Mouse (Mus musculus): ENCODE data around the gene Mfsd9.

The Mfsd9 gene

DNA sequence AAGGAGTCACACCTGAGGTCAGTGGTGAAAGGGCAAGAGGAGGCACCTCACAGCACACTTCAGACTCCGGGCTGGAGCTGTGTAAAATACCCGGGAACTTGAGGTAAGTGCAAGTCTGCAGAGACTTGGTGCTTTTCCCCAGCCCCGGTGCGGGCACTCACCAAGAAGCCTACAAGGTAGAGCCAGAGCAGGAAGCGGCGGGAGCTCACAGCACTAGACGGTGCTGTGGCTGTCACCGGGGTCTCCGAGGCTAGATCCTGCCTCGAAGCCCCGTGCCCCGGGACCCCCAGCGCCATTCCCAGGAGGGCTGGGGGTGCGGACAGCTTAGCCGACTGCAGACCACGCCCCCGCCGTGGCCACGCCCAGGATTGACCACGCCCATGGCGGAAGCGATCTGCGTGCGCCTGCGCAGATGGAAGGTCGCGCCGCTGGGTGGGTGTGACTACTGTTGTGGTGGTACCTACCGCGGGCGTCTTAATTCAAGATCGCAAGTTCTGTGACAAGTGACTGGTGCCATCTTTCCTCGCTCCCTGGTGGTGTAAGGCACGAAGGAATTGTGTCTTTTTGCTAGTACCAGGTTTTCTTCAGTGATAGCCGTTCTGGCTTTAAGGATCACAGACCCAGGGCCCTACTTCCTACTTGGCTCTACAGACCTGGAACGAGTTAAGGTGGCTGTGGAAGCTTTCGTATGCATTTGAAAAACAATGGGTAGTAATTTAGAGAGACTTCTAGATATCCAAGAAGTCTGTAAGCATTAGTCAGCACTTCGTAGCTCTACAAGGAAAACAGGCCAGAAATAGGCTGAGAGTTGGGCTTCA, at the start of gene Mfsd9:
Gene Mfsd9 (minus strand): TSS at position 364 of the 818 bp plus-strand sequence.
- peak; percentile 91 to 92 for DNase-seq

DNA sequence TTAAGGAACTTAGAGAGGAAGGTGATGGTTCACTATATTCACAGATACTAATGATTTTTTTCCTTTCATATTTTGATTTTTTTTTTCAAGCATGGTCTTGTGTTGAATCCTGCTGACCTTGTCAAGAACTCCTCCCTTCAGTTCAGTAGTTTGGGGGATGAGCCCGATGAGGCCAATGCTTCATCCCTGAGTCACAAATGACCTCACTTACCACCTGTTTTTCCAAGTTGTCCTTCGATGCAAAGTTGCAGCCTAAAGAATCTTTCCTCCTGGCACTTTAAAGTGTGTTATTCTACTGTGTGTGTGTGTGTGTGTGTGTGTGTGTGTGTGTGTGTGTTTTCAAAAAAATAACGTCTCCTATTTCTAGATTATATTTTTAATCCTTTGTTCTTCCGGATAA, 45.0 kb upstream of the Mfsd9 start:
- DNase-seq, result no peak

DNA sequence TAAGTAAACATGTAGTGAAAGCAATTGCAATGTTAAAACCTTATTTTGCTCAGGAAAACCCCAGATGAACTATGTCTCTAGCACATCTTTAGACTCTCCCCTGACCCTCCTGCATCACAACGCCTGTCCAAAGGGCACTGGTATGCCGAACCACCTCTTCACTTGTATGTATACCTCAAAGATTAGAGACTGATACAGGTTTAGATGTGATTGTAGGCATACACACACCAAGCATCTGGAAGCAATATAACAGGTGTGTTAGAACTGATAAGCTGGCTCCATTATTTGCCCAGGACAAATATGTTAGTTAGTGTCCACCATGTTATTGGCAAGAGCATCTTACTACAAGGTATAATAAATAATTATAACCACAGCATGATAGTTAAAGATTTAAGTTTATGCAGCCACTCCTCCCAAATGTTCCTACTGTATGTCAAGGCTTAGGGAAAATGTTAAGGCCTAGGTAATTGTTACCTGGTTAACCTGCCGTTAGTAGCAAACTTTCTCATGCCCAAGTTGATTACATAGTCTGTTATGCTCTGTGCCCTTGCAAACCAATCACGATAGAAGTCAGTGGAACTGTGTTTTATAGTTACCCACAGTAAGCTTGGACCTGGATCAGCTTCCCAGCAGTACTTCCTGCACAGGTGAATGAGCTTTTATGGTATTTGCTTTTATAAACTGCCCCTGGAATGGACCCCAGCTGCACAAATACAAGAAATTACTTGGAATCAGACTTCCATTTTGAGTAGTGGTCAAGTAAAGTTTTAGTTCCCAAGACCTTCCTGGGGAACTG, 40.4 kb upstream of the Mfsd9 start:
- DNase-seq, result no peak

DNA sequence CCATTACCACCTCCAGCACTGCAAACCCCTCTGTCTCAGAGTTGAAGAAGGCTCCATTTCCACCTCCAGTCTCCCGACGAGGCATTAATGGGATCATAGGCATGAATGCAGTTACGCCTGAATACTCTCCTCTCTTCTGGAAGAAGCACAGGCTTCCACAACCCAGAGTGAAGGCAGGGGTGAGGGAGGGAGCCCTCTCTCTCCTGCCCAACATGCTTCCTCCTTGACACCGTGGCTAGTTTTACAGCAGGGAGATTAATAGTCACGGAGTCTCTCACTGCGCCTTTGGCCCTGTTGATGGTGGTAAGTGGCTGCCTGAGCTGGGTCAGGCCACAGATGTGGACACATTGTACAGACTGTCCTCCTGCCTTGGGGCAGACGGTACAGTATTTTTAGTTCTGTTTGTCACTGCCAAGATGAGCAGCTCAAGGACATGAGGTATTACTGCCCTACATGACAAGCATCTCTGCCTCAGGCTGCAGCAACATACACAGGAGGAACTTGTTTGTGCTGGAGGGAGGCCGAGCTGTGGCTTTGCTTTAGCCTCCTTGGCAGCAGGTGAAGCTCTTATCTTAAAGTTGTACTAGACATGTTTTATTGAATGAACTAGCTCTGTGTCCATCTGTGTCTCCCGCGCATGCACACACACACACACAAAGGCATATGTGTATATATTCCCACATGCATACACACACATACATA, 38.9 kb upstream of the Mfsd9 start:
- no peak for DNase-seq

DNA sequence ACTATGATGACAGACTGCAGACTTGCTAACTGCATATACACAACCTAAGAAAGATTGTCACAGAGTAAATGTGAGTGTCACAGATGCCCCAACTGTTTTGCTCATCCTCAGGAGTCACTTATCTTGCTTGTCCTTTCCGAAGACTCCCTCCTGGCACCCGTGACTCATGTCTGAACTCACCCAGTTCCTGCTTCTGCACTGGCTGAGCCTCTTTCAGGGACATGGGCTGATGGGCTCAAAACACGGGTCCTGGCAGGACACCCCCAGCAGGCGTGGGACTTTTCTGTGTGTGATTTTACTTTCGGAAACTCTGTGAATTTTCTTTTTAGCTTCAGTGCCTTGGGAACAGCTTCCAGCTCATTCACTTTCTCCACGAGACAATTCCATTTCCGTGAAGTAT, 35.3 kb upstream of the Mfsd9 start:
- DNase-seq, result no peak

DNA sequence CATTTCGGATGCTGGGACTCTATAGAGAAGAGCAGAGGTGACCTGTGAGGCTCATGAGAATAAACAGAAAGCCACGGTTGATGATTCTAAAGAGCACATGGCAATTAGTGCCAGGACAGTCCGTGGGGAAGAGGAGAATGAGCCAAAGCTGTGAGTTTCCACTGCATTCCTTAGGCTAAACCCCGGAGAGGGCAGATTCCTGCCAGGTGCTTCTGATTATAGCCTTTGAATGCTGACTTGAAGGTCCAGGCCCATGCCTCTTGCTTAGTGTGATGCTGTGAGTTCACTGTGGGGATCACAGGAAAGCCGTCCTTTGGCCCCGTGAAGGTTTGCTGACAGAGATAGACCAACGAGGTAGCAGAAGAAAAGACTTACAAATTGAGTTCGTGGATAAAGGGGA, 34.4 kb upstream of the Mfsd9 start:
- no peak for DNase-seq

DNA sequence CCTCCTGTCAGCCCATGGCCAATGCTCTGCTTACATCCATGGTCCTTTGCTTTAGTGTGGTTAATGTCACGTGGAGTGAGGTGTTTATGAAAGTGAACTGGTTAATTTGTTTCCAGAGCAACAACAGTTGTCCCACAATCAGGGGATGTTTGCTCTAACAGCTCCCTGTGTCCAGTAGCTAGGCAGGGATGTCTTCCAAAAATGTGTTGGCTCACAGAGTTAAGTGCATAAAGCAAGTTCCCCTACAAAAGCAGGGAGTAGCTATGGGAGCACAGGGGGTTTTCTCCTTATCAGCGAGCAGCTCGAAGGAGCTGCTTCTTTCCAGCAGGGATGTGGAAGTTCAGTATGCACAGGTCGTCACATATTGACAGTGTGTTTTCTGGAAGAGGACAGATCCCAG, 34.0 kb upstream of the Mfsd9 start:
- DNase-seq, result no peak

DNA sequence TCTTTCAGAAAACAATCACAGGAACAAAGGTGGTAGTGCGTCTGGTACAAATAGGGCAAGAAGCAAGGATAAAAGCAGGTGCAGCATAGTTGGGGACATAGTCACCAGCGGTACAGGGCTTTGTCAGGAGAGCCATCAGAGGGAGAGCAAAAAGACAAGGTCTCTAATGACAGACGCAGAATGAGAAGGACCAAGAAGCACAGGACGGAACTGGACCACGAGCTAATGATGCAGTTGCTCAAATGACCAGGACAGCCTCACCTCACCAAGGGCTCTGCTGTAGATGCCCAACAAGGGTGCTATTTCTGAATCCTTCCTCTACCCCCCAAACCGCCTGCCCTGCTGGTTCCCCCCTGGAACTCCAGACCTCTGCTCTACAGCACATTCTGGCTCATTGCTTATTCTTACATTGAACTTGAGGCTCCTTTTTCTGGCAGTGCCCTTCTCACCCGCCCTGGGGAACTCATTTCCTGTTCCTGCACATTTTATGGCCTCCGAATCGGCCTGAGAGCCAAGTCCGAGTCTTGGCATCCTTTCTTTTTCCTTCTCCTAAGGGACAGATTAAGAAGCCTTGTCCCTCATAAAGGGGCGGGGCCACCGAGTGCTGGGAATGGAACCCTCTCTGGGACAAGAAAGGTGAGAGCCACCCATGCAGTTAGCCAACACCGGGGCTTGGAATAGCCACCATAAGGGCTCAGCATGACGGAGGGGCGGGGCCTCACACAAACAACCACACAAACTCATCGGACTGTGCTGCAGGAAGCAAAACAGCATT, 24.8 kb upstream of the Mfsd9 start:
- DNase-seq, result no peak

DNA sequence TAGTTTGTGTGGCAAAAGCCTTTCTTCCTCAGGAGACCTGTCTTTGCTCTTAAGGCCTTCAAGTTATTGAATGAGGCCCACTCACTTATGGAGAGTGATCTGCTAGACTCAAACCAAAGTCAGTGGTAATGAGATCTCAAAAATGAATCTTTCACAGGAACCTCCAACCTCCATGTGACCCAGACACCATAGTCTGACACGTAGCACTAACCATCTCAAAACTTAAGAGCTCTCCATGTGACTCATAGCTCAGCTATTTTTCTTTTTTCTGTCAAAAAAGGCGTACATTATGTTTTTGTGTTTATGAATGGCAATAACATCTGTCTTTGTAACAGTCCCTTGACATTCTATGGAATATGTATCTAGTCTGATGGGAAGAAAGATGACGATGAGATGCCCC, 18.2 kb upstream of the Mfsd9 start:
- no peak for DNase-seq

DNA sequence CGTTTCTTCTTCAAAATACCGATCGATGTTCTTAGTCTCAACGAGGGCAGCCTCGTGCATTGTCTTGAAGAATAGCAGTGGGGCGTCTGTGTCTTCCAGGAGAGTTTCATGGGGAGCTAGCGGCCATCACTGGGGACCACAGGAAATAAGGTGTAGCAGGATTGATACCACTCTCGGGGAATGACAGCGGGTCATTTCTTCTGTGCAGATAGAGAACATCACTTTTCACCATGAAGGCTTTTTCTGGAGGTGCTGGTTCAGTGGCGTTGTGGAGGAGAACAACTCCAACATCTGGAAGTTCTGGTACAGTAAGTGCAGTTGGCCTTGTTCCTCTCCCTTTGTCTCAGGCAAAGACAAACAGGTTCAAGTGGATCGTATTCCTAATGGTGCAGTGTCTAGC, 15.4 kb upstream of the Mfsd9 start:
- DNase-seq, result no peak

DNA sequence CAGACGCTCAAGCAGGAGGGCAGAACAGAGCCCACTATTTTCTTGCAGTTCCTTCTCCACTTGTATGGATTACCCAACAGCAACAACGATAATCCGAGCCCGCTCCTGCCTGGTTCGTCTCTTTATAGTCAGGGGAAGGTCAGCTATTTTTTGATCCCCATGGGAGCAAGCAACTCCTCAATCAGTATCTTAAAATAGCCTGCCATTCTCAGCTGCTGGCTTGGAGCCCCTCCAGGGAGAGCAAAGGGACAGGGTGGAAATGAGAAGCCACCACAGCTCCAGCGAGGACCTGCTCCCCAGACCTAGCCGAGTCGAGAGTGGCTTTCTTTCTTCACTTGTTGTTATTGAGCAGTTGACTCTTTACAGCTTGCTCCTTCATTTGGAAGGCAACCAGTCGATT, 14.9 kb upstream of the Mfsd9 start, which contains the start of gene Tmem182:
Gene Tmem182 (plus strand): TSS at position 251 of the 400 bp plus-strand sequence.
- DNase-seq, result peak; percentile 9 to 13

DNA sequence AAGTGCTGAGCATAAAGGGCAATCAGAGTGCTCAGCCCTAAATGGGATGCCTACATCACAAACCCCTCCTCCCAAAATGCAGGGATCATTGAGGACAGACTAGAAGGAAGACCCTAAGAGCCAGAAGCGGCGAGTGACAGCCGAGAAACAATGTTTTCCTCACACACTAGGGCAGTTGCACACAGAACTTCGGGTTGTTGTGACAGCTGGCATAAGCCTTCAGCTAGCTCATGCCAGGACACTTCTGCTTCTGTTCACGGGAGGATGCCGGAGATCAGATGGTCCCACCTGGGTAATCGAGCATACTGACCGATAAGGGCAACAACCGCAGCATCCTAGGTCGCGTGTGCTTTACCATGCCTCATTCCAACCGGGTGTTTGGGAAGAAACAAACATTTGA, 13.6 kb upstream of the Mfsd9 start:
- DNase-seq, result no peak

DNA sequence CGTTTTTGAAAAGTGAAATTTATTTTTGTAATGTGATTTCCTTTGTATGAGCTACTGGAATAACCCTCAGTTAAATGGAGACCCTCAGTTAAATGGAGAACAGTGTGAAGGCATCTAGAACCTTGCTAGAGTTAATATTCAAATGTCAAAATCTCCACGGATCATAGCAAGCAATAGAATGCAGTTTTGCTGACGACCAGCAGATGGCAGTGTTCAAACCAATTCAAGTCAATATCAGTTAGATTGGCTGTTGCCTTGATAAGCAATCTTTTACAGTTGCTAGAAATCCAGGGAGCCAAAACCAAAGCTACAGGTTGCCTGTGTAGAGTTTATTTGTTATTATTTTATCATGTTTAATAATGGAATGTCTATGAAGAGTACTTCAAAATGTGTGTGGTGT, 12.3 kb upstream of the Mfsd9 start:
- DNase-seq, result peak; percentile 71 to 72

DNA sequence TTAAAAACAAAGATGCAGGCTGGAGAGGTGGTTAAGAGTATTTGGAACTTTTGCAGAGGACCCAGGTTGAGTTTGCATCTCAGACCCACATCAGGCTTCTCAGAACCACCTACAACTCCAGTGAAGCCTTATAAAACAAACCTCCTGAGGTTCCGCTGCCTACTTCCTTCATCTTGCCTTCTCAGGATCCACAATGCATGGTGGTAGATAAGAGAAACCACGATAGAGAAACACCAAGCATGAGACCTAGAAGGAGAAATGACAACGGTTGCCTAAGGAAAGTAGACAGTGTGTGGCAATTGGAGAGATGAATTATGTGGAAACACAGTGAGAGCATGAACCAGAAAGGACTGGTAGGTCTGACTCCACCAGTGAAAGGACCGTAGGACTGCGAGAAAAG, 10.4 kb upstream of the Mfsd9 start:
- DNase-seq, result no peak

DNA sequence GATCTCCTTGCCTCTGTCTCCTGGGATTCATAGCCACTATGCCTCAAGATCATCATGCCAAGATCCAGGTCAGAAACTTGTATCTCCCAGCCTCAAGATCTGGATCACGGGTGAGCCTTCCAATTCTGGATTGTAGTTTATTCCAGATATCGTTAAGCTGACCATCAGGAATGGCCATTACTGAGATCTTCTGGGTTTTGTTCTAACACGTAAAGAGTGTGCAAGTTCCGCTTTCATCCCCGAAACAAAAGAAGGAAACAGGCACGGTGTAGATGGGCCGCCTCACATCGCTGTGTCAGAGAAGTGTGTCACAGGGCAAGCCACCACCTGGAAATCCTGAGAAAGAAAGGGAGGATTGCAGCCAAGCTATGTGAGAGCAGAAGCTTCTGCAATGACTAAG, 8.6 kb upstream of the Mfsd9 start:
- DNase-seq, result no peak

DNA sequence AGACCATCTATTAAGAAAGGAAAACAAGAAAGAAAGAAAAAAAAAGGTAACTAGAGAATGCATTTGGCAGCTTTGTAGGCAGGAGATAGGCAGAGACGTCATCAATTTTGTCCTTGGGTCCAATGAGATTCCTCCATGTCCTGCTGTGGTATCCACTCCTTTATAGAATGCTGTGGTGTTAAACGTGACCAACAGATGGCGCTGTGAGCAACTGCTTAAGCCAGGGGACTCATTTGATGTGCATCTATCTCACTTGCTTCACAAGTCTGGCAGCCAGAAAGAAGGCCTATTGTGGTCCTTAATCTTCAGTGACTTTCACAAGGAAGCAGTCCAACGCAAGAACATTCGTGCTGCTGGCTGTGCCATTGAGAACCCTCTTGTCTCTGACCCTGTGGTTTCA, 6.9 kb upstream of the Mfsd9 start:
- DNase-seq, result peak; percentile 60 to 80

DNA sequence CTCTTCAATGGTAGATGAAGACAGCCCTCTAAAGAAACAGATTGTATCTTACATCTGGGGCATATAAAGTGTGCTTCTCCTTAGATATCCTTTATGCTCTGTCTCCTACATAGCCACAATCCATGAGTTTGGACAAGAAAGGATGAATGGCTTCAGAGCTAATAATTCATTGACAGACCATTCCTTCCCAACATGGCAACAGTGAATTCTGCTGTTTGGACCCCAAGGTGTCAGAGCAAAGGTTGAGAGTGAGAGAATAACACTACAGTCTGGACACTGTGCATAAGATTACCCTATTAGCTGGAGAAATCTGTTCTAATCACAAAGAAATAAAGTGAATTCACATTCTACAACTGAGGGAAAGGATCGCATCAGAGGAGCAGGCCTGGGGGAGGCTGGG, 5.0 kb upstream of the Mfsd9 start:
- no peak for DNase-seq

DNA sequence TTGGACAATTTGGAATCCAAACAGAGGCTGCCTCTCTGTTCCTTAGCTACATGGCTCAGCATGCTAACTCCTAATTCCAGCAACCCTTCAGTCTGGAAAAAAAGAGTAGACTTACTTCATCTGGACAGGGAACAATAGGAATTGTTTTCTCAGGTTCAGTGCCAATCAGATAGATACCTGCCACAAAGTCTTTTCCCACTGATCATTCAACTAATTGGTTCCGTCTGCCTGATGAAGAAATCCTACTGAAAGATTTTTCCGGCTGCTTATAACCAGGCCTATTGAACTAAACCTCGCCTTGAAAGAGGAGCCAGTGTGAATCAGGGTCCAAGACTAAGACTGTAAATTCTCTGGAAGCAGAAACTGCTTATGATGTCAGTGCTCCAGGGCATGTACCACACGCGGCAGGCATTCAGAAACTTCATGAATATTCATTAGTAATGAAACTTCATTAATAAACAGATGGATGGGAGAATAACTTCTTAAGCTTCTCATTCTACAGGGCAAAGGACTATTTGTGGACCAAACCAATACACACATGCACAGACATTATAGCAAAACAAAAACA, 737 bp downstream of the Mfsd9 start:
- no peak for DNase-seq

DNA sequence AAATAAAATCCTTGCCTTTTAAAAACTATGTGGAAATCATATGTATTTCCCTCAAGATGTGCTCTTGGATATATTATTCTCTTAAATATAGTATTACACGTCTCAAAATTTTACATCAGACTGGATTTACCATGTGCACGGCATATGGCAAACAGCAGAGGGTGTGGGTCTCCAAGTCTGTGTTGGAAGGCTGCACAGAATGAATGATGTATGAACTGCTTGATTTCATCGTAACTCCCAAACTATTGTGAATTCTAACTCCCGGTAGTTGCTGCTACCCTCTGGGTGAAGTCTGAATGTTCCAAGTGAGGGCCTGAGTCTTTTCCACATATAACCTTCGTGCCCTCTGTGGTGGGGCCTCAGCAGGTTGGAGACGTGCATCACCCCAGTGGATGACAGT, 1.5 kb downstream of the Mfsd9 start:
- DNase-seq, result no peak

DNA sequence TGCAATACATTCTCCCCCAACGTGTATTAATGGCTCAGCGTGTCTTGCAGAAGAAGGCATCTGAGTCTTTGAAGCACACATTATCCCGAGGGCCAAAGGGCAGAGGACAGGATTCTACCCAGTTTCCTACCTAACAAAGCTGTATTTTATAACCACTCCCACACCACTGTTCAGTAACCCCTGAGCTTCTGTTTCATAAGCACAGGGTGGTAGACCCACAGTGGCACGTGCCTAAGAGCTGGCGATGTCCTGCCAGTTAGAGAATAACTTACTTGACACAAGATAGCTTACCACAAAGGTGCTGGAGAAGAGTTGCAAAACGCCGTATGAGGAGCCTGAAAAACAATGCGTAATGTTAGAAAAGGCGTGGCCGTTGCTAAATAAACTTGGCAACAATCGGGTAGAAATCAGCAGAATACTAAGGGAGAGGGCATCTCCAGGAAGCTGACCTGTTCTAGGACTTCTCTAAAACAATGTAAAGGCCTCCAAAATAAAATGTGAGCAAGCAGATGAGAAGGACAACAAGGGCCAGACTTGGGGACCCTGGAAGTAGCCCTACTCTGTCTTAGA, 4.5 kb downstream of the Mfsd9 start:
- DNase-seq, result no peak

DNA sequence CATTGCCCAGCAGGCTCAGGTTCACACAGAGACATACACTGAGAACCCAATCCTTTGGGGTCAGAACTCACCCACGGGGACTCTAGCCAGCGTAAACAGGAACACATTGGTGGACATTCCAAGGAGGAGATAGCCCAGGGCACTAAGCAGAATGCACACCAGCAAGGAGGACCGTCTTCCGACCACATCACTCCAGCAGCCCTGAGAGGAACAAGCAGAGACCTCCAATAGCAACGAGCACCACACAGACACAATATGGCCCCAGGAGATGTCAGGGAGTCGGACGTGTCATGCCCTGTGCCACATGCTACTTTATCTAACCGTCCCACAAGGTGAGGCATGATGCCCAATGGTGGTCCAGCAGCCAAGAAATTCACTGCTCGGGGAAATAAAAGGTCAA, 6.2 kb downstream of the Mfsd9 start:
- no peak for DNase-seq

DNA sequence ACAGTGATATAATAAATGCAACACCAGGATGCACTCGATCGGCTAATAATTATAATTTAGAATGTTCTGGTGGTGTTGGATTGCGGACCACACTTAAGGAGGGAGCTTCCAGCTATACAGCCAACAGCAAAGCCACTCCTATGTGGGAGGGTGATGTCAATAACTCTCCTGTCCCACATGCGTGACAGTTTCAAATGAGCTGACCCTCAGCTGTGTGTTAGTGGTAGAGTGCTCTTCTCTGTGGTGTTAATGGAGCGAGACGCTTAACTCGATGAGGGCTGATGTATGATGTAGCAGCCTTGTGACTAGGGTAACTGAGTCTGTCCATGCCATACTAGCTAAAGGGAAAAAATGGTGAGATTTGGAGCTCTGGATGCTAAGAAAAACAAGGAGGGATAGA, 7.0 kb downstream of the Mfsd9 start:
- DNase-seq, result no peak

Measured in cerebellum, postnatal 14 days (tissue).